Mouse (Mus musculus): ENCODE measurements around the gene Crispld2.

- TF ChIP-seq GATA1 (IDR thresholded peaks at IDR 0.05; ENCODE audit: borderline replicate concordance, low read length) (no peak), GATA2 (IDR thresholded peaks at IDR 0.05; ENCODE audit: borderline replicate concordance, low read depth, low read length) (no peak)
Measured at GRCm38 (mm10) chr8:119972558-119972957, 19.7 kb upstream of the Crispld2 start.
